ENCODE assay signal across 8 mouse cellular contexts in genomic region chr2:25266720-25267119, GRCm38 (mm10). TPM values are rescaled to one million over a fixed set of nuclear protein-coding genes. Genes with fewer than 3 reads are reported as not detected.
DNase-seq lines count a peak whose midpoint lies in the region; ATAC-seq and TF ChIP-seq lines count a peak whose summit lies in the region.

No protein-coding gene starts in this region.

- H3K36me3 ChIP-seq in lung, postnatal 0 days (ENCODE audit: insufficient read depth, low read length) = no peaks in the 10 kb centered on the region
- H3K36me3 ChIP-seq in neural tube, embryonic 14.5 days (ENCODE audit: control insufficient read depth, insufficient read depth, low read length) = peaks cover 16% of the 10 kb centered on the region

- H3K4me3 ChIP-seq in lung, postnatal 0 days (ENCODE audit: low read depth, low read length) = no peak overlapping the region
- no peak overlapping the region for H3K4me3 ChIP-seq in lung, adult 2 months (replicated peaks; ENCODE audit: extremely low read depth, low read depth, low read length)
- H3K4me3 ChIP-seq in neural tube, embryonic 14.5 days (ENCODE audit: low read depth, low read length) = no peak overlapping the region

- TF ChIP-seq CTCF in lung, postnatal 0 days (IDR thresholded peaks at IDR 0.05) = no peak
- no peak for TF ChIP-seq CTCF in lung, adult 2 months (IDR thresholded peaks at IDR 0.05; ENCODE audit: insufficient read depth, low read length)

- intact Hi-C loops in heart, postnatal 10 days (cut with DNase I) = no loop called here

- 0 out of 2 replicates have a peak overlapping the region, but pooled peaks have one; percentile 34 for H3K9ac ChIP-seq in lung, postnatal 0 days (replicated peaks; ENCODE audit: low read depth)
- peak overlapping the region; percentile 32; the same call in 1 of the 2 replicates for H3K9ac ChIP-seq in neural tube, embryonic 14.5 days (replicated peaks; ENCODE audit: low read depth, low read length)

- H3K27ac ChIP-seq in lung, postnatal 0 days (ENCODE audit: low read length) = peak overlapping the region; percentile 43; the same call in 1 of the 2 replicates
- peak overlapping the region; percentile 64 for H3K27ac ChIP-seq in neural tube, embryonic 14.5 days (ENCODE audit: low read depth, low read length)

- H3K4me1 ChIP-seq in lung, postnatal 0 days (ENCODE audit: insufficient read depth, low read depth, low read length) = peaks cover 24% of the 10 kb centered on the region; the same call in 1 of the 2 replicates
- peaks cover 15% of the 10 kb centered on the region for H3K4me1 ChIP-seq in lung, adult 2 months (ENCODE audit: control insufficient read depth, insufficient read depth, low read length)
- H3K4me1 ChIP-seq in neural tube, embryonic 14.5 days (ENCODE audit: control insufficient read depth, insufficient read depth, low read length) = peaks cover 60% of the 10 kb centered on the region

- no peak for TF ChIP-seq EP300 in lung, postnatal 0 days (IDR thresholded peaks at IDR 0.05)

- DNase-seq in lung, postnatal 0 days (ENCODE audit: low spot score) = no peak
- DNase-seq in lung, adult 2 months = no peak
- DNase-seq in cerebellum, postnatal 10 days = peak; percentile 95
- DNase-seq in heart, postnatal 10 days = peak; percentile 32 to 52
- peak; percentile 47 to 65 for DNase-seq in kidney, postnatal 4 days
- DNase-seq in yolk sac, embryonic 10.5 days (ENCODE audit: low spot score) = no peak

- H3K9me3 ChIP-seq in lung, postnatal 0 days (ENCODE audit: low read length) = no peaks in the 10 kb centered on the region
- H3K9me3 ChIP-seq in neural tube, embryonic 14.5 days (ENCODE audit: control insufficient read depth, low read length) = no peaks in the 10 kb centered on the region

- H3K27me3 ChIP-seq in lung, postnatal 0 days (replicated peaks; ENCODE audit: insufficient read depth, low read length) = no peaks in the 10 kb centered on the region
- no peaks in the 10 kb centered on the region for H3K27me3 ChIP-seq in neural tube, embryonic 14.5 days (ENCODE audit: control insufficient read depth, insufficient read depth, low read length)

- ATAC-seq in lung, postnatal 0 days = no peak
- no peak for ATAC-seq in neural tube, embryonic 14.5 days (ENCODE audit: low read depth)
- no peak for ATAC-seq in CD4-positive, CD25-positive, alpha-beta regulatory T cell, adult 4 months

- no peak overlapping the region for H3K4me2 ChIP-seq in lung, postnatal 0 days (replicated peaks; ENCODE audit: low read depth, low read length)
- peak overlapping the region; percentile 99; the same call in 1 of the 2 replicates for H3K4me2 ChIP-seq in neural tube, embryonic 14.5 days (ENCODE audit: low read depth, low read length)

- TF ChIP-seq POLR2A in lung, adult 2 months (IDR thresholded peaks at IDR 0.05; ENCODE audit: borderline replicate concordance, extremely low read depth, low read depth, low read length) = no peak

- 12% methylated on average over 2 of the region's 2 CpGs for WGBS in lung, postnatal 0 days
- WGBS in lung, adult 2 months = 20% methylated on average over 2 of the region's 2 CpGs
- WGBS in neural tube, embryonic 14.5 days = 27% methylated on average over 2 of the region's 2 CpGs

RNA-seq across cellular contexts. Expression of gene Tprn, which starts 4.3 kb away (rescaled TPM):
- polyA plus RNA-seq in lung, postnatal 0 days (2015; fragmentation: Nextera tagmentation; extraction: Ambion mirVana) = 7.2 and 7.4 TPM in 2 replicates
- polyA plus RNA-seq in lung, adult 2 months (2012; rRNA removed) = 17.4 and 24.3 TPM in 2 replicates
- 1 to 10 TPM; 5.0 to 7.5 TPM for total RNA-seq in heart, postnatal 10 days (2021)
- 11.5 and 12.3 TPM in 2 replicates for polyA plus RNA-seq in neural tube, embryonic 14.5 days (2014; fragmentation: Nextera tagmentation; extraction: Ambion mirVana)
- polyA plus RNA-seq in CD4-positive, CD25-positive, alpha-beta regulatory T cell, adult 4 months (2017; shearing (Covaris generic)) = 1 to 10 TPM; 1.8 to 3.8 TPM

RNA-seq across cellular contexts. Expression of gene Ssna1, which starts 5.5 kb away (rescaled TPM):
- polyA plus RNA-seq in lung, postnatal 0 days (2015; fragmentation: Nextera tagmentation; extraction: Ambion mirVana) = 146 and 173 TPM in 2 replicates
- polyA plus RNA-seq in lung, adult 2 months (2012; rRNA removed) = 41.6 and 49.5 TPM in 2 replicates
- 10 to 100 TPM; 49.4 to 55.2 TPM for total RNA-seq in heart, postnatal 10 days (2021)
- polyA plus RNA-seq in neural tube, embryonic 14.5 days (2014; fragmentation: Nextera tagmentation; extraction: Ambion mirVana) = 177 and 182 TPM in 2 replicates
- polyA plus RNA-seq in CD4-positive, CD25-positive, alpha-beta regulatory T cell, adult 4 months (2017; shearing (Covaris generic)) = 100 to 1,000 TPM; 124 to 131 TPM

RNA-seq across cellular contexts. Expression of gene Anapc2, which starts 5.6 kb away (rescaled TPM):
- polyA plus RNA-seq in lung, postnatal 0 days (2015; fragmentation: Nextera tagmentation; extraction: Ambion mirVana) = 88.4 and 89.0 TPM in 2 replicates
- polyA plus RNA-seq in lung, adult 2 months (2012; rRNA removed) = 82.1 and 133 TPM in 2 replicates
- 10 to 100 TPM; 48.6 to 54.0 TPM for total RNA-seq in heart, postnatal 10 days (2021)
- polyA plus RNA-seq in neural tube, embryonic 14.5 days (2014; fragmentation: Nextera tagmentation; extraction: Ambion mirVana) = 110 and 116 TPM in 2 replicates
- polyA plus RNA-seq in CD4-positive, CD25-positive, alpha-beta regulatory T cell, adult 4 months (2017; shearing (Covaris generic)) = 10 to 100 TPM; 34.8 to 54.1 TPM

RNA-seq across cellular contexts. Expression of gene Tmem203, which starts 11.5 kb away (rescaled TPM):
- 43.2 and 44.9 TPM in 2 replicates for polyA plus RNA-seq in lung, postnatal 0 days (2015; fragmentation: Nextera tagmentation; extraction: Ambion mirVana)
- 53.5 and 54.5 TPM in 2 replicates for polyA plus RNA-seq in lung, adult 2 months (2012; rRNA removed)
- total RNA-seq in heart, postnatal 10 days (2021) = 10 to 100 TPM; 16.4 to 18.2 TPM
- 11.0 and 11.2 TPM in 2 replicates for polyA plus RNA-seq in neural tube, embryonic 14.5 days (2014; fragmentation: Nextera tagmentation; extraction: Ambion mirVana)
- 10 to 100 TPM in 1 of 2 experiments, 1 to 10 TPM in 1; 9.5 to 10.4 TPM for polyA plus RNA-seq in CD4-positive, CD25-positive, alpha-beta regulatory T cell, adult 4 months (2017; shearing (Covaris generic))

RNA-seq across cellular contexts. Expression of gene AL732309.1, which starts 20.1 kb away (rescaled TPM):
- polyA plus RNA-seq in lung, postnatal 0 days (2015; fragmentation: Nextera tagmentation; extraction: Ambion mirVana) = 4.1 and 4.3 TPM in 2 replicates
- polyA plus RNA-seq in lung, adult 2 months (2012; rRNA removed) = 15.0 and 20.9 TPM in 2 replicates
- total RNA-seq in heart, postnatal 10 days (2021) = 1 to 10 TPM; 1.4 to 1.7 TPM
- 5.0 and 7.1 TPM in 2 replicates for polyA plus RNA-seq in neural tube, embryonic 14.5 days (2014; fragmentation: Nextera tagmentation; extraction: Ambion mirVana)
- 1 to 10 TPM; 5.9 to 7.1 TPM for polyA plus RNA-seq in CD4-positive, CD25-positive, alpha-beta regulatory T cell, adult 4 months (2017; shearing (Covaris generic))

Comparison
In these comparisons a context has a peak if more than half of its experiments do, and no peak if none do; other contexts are left out.
1. DNase-seq: peak in cerebellum, postnatal 10 days (2 of 2), heart, postnatal 10 days (2 of 2) and kidney, postnatal 4 days (2 of 2); none in lung, postnatal 0 days (single experiment), lung, adult 2 months (single experiment) and yolk sac, embryonic 10.5 days (single experiment).